Mouse (Mus musculus): Measurements from ENCODE around the gene Crip2.

DNA sequence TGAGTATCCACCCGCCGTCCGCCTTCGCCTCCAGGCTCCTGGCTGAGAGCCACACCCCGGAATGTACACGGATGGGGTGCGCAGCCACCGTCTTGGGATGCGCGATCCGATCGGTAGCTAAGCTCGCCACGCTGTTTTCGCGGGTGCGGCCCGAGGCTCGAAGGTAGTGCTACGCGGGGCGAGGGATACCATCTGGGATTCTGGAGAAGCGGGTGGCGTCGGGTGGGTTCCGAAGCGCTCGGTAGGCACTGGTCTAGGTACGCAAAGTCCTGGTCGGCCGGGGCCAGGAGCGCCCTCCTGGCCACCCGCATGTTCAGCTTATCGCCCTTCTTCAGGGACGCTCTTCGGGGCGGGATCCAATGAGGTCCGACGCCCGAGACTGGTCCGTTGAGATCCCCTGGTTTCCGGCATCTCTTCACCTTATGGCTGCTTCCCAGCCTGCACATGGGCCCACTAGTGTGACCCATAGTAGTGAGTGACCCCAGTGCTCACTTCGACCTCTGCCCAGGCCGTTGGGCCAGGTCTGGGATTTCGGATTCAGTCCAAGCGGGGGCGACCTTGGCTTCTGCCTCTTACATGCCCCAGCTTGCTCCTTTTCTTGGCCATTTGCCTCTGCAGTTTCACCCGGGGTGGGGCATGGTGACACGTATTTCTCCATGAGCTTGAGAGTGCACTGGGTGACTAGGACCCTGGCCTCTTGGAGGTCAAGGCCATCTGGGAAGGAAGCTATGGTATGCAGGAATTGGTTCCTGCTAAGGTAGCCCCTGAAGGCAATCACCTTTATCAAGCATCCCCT lies 778 bp downstream of the Crip2 start:
- TF ChIP-seq GATA1 (IDR thresholded peaks at IDR 0.05; ENCODE audit: low read length), result 0 out of 2 replicates have a peak, but pooled peaks have one; percentile 31
- TF ChIP-seq TAL1 (IDR thresholded peaks at IDR 0.05; ENCODE audit: low read length), result no peak; the same call in 2 of the 3 replicates
